Mouse (Mus musculus) bone marrow, adult 2 months (tissue): ENCODE results near the gene Zfp462.

Experiments
- CTCF ChIP-seq: fragments of 200-500 bp; IDR thresholded peaks from 2 replicates; pipeline ENCODE4 v1.5.1; 2011; ENCODE audit warnings: low read length, control low read depth; ENCODE audit not compliant: control insufficient read depth, insufficient read depth
- POLR2A ChIP-seq: fragments of 200-500 bp; IDR thresholded peaks from 2 replicates; pipeline ENCODE4 v1.6.1; 2011; ENCODE audit warnings: low read depth, mild to moderate bottlenecking, control low read depth, low read length, borderline replicate concordance; ENCODE audit not compliant: control insufficient read depth

DNA sequence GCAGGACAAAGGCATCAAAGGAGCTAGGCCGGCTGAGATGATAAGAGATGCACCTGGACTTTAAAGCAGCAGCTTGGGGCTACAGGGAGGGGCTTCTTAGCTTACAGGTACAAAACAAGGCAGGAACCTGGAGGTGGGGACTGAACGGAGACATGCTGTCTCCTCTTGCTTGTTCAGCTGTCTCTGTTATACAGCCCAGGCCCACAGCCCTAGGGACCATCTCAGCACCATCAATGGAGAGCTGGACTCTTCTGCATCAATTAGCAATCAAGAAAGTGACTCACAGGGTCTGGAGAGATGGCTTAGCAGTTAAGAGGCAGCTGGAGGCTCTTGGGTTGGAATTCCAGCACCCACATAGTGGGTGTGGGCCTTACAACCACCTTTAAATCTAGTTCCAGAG is 12.2 kb upstream of the Zfp462 start:
- TF ChIP-seq CTCF (no peak), POLR2A (no peak)
